Mouse (Mus musculus) heart, embryonic 12.5 days (tissue): ENCODE measurements around the gene Cep350. TPM values are rescaled to one million over a fixed set of nuclear protein-coding genes. Genes with fewer than 3 reads are reported as not detected.

Source experiments
- ATAC-seq: fragments of 200-750 bp; cut with Nextera tagmentation; 2 replicates; pipeline ENCODE4 v1.8.0; 2017; ENCODE audit warnings: moderate TSS enrichment, moderate library complexity; ENCODE audit not compliant: insufficient number of reproducible peaks, low FRiP score
- H3K27ac ChIP-seq: fragments of 300-500 bp; sonication (generic); 2 replicates; pipeline ENCODE4 v1.5.1; 2016; ENCODE audit warnings: mild to moderate bottlenecking, moderate library complexity; ENCODE audit not compliant: poor library complexity, severe bottlenecking
- H3K27me3 ChIP-seq: fragments of 300-500 bp; sonication (generic); replicated peaks from 2 replicates; pipeline ENCODE4 v1.6.1; 2016; ENCODE audit warnings: mild to moderate bottlenecking, moderate library complexity
- H3K36me3 ChIP-seq: fragments of 300-500 bp; sonication (generic); 2 replicates; pipeline ENCODE4 v1.6.1; 2016; ENCODE audit warnings: mild to moderate bottlenecking, moderate library complexity
- H3K4me1 ChIP-seq: fragments of 300-500 bp; sonication (generic); replicated peaks from 2 replicates; pipeline ENCODE4 v1.6.1; 2016; ENCODE audit warnings: mild to moderate bottlenecking
- H3K4me2 ChIP-seq: fragments of 300-500 bp; sonication (generic); 2 replicates; pipeline ENCODE4 v1.6.1; 2016; ENCODE audit warnings: mild to moderate bottlenecking, moderate library complexity
- H3K4me3 ChIP-seq: fragments of 300-500 bp; sonication (generic); 2 replicates; pipeline ENCODE4 v1.5.1; 2016; ENCODE audit warnings: mild to moderate bottlenecking
- H3K9ac ChIP-seq: fragments of 300-500 bp; sonication (generic); 2 replicates; pipeline ENCODE4 v1.6.1; 2016; ENCODE audit warnings: mild to moderate bottlenecking, moderate library complexity
- H3K9me3 ChIP-seq: fragments of 300-500 bp; sonication (generic); replicated peaks from 2 replicates; pipeline ENCODE4 v1.6.1; 2016; ENCODE audit warnings: mild to moderate bottlenecking, moderate library complexity
- WGBS: fragments of 180-500 bp; shearing (Covaris S2); methylation state at CpG from one replicate; pipeline ENCODE4 v1.1.7; 2016; 5-methylcytosine and 5-hydroxymethylcytosine counted together
- polyA plus RNA-seq: library from polyadenylated mRNA; unstranded; fragments of >200 nt; fragmentation: Nextera tagmentation; extraction: Ambion mirVana; gene quantifications from 2 replicates; pipeline ENCODE4 v1.2.1, GENCODE M21; 2016

Cep350 gene
- polyA plus RNA-seq, 1 experiment from 2014 or later, result 10.4 TPM

DNA sequence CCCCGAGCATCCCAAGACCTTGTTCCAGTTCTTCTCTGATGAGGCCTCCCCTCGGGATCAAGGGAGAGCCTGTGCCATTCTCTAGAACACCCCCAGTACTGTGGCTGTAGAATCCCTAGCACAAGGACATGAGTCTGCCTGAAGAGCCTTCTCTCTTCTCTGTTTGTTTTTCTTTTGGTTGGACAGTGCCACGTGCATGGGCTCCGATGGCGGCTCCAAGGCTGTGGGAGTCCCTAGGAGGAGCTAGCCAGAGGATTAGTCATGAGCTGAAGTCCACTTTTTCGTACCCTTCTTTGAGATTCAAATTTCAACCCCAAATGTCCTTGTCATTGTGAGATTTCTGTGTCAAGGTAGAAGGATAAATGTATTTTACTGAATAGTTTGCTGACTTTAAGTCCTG is 142.2 kb downstream of the Cep350 start:
- Histone ChIP-seq H3K4me3 (no peak overlapping the region), H3K36me3 (no peaks in the 10 kb centered on the region), H3K27ac (no peak overlapping the region), H3K9me3 (no peaks in the 10 kb centered on the region), H3K4me2 (no peak overlapping the region), H3K4me1 (0 out of 2 replicates have a peak, but pooled peaks cover 7% of the 10 kb centered on the region), H3K9ac (no peak overlapping the region), H3K27me3 (no peaks in the 10 kb centered on the region)
- ATAC-seq, result no peak
- 67% methylated on average over 6 of the region's 6 CpGs for WGBS

DNA sequence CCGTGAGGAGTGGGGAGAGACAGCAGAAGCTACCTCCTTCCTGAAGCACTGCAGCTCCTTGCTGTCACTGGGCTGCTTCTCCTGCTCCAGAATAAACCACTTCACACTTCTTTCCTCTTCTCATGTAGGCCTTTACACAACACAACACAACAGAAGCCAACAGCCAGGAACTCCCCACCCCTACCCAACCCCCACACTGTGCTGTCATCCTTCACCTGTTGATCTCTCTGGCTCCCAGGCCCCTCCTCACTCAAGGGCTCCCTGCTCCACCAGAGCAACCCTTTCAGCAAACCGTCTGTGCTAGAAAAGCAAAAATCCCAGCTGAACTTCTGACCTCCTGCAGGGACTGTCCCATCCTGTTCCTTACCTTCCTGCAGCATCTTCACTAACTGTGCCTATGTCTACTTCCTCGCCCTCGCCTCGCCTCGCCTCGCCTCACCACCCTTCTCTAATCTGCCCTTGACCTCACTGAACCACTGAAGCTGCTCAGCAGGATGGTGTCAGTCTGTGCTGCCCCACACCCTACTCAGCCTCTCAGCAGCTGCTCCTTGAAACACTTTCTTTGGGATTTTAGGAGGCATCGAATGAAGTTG is 145.3 kb downstream of the Cep350 start:
- H3K36me3 ChIP-seq, result no peaks in the 10 kb centered on the region
- 0 out of 2 replicates have a peak, but pooled peaks cover 7% of the 10 kb centered on the region for H3K4me1 ChIP-seq
- no peaks in the 10 kb centered on the region for H3K9me3 ChIP-seq
- H3K9ac ChIP-seq, result no peak overlapping the region
- WGBS, result 45% methylated on average over 8 of the region's 8 CpGs
- H3K27me3 ChIP-seq, result no peaks in the 10 kb centered on the region
- H3K27ac ChIP-seq, result no peak overlapping the region
- no peak for ATAC-seq
- no peak overlapping the region for H3K4me2 ChIP-seq
- H3K4me3 ChIP-seq, result no peak overlapping the region

DNA sequence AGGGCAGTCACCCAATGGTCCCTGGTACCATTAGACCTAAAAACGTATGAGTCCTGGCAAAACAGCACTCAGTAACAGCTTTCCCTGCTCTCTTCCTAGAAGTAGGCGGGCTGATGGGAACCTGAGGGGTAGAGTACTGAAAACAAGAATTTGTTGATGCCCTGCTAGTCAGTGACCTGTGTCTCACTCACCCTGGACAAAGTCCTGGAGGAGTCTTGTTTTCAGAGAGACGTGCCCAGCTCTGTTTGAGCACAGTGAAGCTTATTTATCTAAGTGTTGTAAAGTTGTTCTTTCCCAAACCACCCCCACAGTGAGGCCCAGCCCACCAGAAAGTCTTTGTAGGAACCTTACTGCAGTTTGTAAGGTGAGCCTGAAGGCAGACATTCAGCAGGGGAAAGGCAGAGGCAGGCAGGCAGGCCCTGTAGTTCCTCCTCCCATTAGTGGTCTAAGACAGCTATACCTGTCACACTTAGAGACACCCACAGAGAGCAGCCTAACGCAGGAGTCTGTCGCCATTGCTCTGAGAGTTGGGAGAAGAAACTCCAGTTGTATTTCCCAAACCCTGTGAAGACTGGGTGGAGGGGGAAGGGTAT is 146.2 kb downstream of the Cep350 start:
- H3K4me2 ChIP-seq, result no peak overlapping the region

DNA sequence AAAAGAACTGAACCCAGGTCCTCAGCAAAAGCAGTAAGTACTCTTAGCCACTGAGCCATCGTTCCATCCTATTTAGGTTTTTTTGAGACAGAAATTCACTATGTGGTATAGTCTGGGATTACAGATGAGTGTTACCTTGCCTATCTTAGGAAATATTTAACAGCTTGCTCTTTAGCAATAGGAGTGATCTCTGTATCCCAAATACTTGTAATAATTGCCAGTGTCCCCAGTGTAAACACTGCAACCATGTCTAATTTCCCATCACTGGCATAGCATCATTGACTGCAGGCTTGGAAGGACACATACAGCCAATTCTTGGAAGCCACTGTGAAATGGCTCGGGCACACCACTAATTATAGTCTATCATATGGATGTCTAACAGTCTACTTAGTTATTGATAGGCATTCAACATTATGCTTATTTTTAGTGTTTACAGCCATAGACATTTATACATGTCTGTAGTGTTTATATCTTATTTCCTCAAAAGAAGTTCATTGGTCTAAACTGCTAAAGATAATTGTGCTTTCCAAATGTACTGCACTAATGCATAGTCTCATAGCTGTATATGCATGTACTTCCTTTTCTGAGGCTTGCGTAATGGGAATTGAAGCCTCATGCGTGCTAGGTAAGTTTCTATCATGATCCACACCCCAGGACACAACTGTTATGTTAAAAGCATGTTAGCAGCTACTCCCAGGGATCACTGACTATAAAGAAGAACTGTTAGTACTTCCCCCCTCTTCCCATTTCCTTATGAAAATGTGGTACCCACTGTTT is 146.9 kb downstream of the Cep350 start:
- ATAC-seq, result no peak
- 83% methylated on average over 4 of the region's 4 CpGs for WGBS
- Histone ChIP-seq H3K9me3 (peaks cover 4% of the 10 kb centered on the region; the same call in 1 of the 2 replicates), H3K9ac (no peak overlapping the region), H3K4me1 (0 out of 2 replicates have a peak, but pooled peaks cover 7% of the 10 kb centered on the region), H3K27me3 (no peaks in the 10 kb centered on the region), H3K4me3 (no peak overlapping the region), H3K4me2 (no peak overlapping the region), H3K27ac (no peak overlapping the region), H3K36me3 (no peaks in the 10 kb centered on the region)

More for the DNA sequence above, 146.2 kb downstream of the Cep350 start:
- H3K27me3 ChIP-seq, result no peaks in the 10 kb centered on the region
- H3K36me3 ChIP-seq, result no peaks in the 10 kb centered on the region
- 0 out of 2 replicates have a peak, but pooled peaks cover 7% of the 10 kb centered on the region for H3K4me1 ChIP-seq
- no peak overlapping the region for H3K9ac ChIP-seq
- no peak overlapping the region for H3K4me3 ChIP-seq
- H3K27ac ChIP-seq, result no peak overlapping the region
- 45% methylated on average over 5 of the region's 5 CpGs for WGBS
- ATAC-seq, result no peak
- H3K9me3 ChIP-seq, result 0 out of 2 replicates have a peak, but pooled peaks cover under 1% of the 10 kb centered on the region

DNA sequence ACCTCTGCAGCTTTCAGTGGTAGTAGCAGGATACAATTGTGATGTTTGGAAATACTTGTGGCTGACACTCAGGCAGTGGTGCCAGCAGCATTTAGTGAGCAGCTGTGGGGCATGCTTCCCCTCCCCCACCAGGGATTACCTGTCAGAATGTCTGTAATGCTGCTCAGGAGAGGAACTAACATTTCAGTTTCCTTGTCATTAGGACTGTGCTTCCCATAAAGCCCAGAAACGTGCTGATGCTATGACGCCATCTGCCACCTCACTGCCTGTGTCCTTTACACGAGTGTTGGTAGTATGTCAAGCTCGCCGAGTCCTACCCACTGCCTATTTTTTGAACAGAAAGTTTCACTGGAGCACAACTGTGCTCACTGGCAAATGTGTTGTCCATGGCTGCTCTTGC is 152.4 kb downstream of the Cep350 start:
- WGBS, result 86% methylated on average over 5 of the region's 5 CpGs

DNA sequence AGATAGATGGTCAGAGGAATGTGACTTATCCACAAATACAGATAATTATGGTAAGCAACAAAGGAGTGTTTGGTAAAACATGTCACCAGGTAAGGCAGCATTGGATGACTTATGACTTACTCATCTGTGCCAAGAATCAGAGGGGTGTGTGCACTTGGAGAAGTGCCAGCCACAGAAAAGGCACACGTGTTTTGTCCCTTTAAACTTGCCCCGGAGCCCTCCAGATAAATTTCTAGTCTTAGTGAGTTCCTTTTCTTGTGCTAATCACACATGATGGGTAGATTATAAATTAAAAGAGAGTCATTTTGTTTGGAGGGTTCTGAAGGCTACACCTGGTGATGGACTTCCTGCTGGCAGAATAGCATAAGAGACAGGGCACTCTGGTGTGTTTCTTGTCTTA is 156.9 kb downstream of the Cep350 start:
- Histone ChIP-seq H3K9ac (no peak overlapping the region), H3K4me3 (no peak overlapping the region), H3K4me2 (no peak overlapping the region), H3K27me3 (no peaks in the 10 kb centered on the region), H3K4me1 (peaks cover 15% of the 10 kb centered on the region), H3K27ac (no peak overlapping the region), H3K9me3 (no peaks in the 10 kb centered on the region), H3K36me3 (no peaks in the 10 kb centered on the region)
- no peak for ATAC-seq
- WGBS, result 59% methylated on average over 2 of the region's 2 CpGs

More for the DNA sequence above, 152.4 kb downstream of the Cep350 start:
- no peak overlapping the region for H3K4me3 ChIP-seq
- ATAC-seq, result no peak
- no peaks in the 10 kb centered on the region for H3K4me1 ChIP-seq
- no peak overlapping the region for H3K4me2 ChIP-seq
- H3K36me3 ChIP-seq, result no peaks in the 10 kb centered on the region
- peaks cover 4% of the 10 kb centered on the region; the same call in 1 of the 2 replicates for H3K9me3 ChIP-seq
- no peak overlapping the region for H3K27ac ChIP-seq
- no peak overlapping the region for H3K9ac ChIP-seq
- no peaks in the 10 kb centered on the region for H3K27me3 ChIP-seq

DNA sequence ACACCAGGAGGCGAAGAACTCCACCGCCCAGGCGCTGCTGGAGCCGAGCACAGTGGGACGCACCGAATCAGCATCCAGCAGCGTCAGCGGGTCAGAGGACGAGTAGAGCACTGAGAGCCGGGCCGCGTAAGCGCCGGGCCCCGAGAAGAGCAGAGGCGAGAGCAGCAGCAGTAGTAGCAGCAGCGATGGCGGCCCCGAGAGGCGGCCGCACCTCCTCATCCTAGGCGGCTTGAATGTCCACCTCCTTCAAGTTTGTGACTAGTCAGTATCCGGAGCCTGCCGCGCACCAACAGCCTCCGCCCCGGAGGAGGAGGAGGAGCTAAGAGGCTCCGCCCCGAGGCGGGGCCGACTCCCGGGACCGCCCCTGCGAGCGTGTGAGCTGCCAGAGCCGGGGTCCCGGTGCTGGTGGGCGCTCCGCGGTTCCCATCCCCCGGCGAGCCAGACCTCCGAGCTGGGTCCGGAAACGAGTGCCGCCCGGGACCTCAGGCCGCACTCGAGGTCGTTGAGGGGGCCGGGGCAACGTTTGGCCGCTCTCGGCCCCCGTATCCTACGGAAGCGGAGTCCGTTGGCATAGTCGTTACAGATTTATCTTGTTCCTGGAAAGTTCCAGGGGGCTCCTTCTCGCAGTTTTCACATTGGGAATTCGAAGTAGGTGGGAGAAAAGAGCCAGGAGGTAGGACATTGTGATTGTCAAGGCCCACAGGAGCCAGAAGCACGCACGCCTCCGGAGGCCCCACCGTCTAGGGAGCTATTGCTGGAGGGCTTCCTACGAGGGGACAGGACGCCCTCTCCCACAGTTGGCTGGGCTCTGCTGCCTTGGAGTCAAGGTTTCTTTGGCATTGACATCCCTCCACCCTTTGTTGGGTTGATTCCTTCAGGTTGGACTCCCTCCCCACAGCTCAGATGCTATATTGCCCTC is 160.2 kb downstream of the Cep350 start, which contains the start of gene Qsox1:
TSS of gene Qsox1 (minus strand) at position 309 of the 919 bp plus-strand sequence.
- peak within 1 kb of the TSS; percentile 89 for H3K4me2 ChIP-seq
- H3K27me3 ChIP-seq, result no peaks in the 10 kb centered on the region
- no peaks in the 10 kb centered on the region for H3K9me3 ChIP-seq
- under 1% methylated on average over 66 of the region's 67 CpGs for WGBS
- peak; percentile 96 for ATAC-seq
- H3K4me3 ChIP-seq, result peak within 1 kb of the TSS; percentile 95
- H3K4me1 ChIP-seq, result peaks cover 32% of the 10 kb centered on the region
- H3K36me3 ChIP-seq, result 0 out of 2 replicates have a peak, but pooled peaks cover 10% of the 10 kb centered on the region
- peak within 1 kb of the TSS; percentile 86 for H3K9ac ChIP-seq
- H3K27ac ChIP-seq, result peak within 1 kb of the TSS; percentile 65

DNA sequence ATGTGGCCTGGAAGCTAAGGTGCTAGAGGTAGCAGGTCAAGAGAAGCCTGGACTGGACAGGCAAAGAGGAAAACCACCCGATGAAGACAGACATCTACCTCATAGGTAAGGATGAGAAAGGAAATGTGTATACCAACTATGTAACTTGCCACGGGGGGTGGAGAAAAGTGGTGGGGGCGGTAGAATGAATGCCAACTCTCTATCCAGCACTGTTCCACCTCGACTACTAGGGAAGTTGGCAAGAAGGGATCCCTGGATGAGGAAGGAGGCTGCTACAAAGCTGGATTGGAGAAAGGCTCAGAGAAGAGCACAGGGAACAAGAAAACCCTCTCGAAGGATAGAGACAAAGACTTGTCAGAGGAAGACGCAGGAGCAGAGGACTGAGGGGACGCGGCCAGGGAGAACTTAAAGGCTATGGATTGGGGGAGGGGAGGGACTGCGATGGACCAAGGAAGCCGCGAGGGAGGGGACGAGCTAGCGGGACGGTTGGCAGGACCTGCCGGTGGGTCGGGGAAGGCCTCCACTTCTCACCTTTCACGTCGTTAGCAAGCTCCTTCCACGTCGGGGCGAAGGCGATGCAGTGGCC is 161.0 kb downstream of the Cep350 start:
- H3K9ac ChIP-seq, result peak overlapping the region; percentile 86

DNA sequence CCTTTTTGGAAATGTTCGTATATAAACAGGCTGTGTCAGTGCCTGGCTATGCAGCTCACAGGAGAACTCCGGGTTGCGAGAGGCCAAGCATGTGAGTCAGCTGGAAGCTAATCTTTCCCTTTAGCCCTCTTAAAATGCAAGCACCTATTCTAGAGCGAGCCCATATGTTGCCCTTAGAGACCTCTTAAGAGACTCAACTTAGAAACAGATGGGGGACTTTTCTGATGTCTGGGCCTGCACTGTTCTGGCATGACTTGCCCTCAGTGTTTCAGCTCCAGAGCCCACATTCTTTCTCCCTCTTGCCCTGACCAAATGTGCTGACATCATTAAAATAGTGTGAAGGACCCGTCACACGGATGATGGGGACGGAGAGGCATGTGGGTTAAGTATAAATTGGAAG is 162.4 kb downstream of the Cep350 start:
- Histone ChIP-seq H3K9me3 (no peaks in the 10 kb centered on the region), H3K9ac (no peak overlapping the region), H3K4me2 (peak overlapping the region; percentile 51), H3K4me1 (peaks cover 32% of the 10 kb centered on the region), H3K27ac (peak overlapping the region; percentile 72), H3K36me3 (0 out of 2 replicates have a peak, but pooled peaks cover 10% of the 10 kb centered on the region), H3K27me3 (no peaks in the 10 kb centered on the region), H3K4me3 (no peak overlapping the region)
- ATAC-seq, result no peak
- 41% methylated on average over 7 of the region's 7 CpGs for WGBS

More for the DNA sequence above, 161.0 kb downstream of the Cep350 start:
- ATAC-seq, result peak; percentile 43
- H3K4me3 ChIP-seq, result peak overlapping the region; percentile 95
- peaks cover 32% of the 10 kb centered on the region for H3K4me1 ChIP-seq
- peak overlapping the region; percentile 89 for H3K4me2 ChIP-seq
- H3K27me3 ChIP-seq, result no peaks in the 10 kb centered on the region
- peak overlapping the region; percentile 65 for H3K27ac ChIP-seq
- WGBS, result 2% methylated on average over 22 of the region's 22 CpGs
- H3K9me3 ChIP-seq, result no peaks in the 10 kb centered on the region
- H3K36me3 ChIP-seq, result 0 out of 2 replicates have a peak, but pooled peaks cover 10% of the 10 kb centered on the region
